Mouse (Mus musculus) bone marrow macrophage, adult 2 months (primary cell): ENCODE measurements around the gene Pbx3. TPM values are rescaled to one million over a fixed set of nuclear protein-coding genes. Genes with fewer than 3 reads are reported as not detected.

Experiments
- H3K27ac ChIP-seq: 2 replicates; pipeline ENCODE4 v1.5.1; 2012; ENCODE audit warnings: low read depth, low read length; ENCODE audit not compliant: insufficient read depth
- H3K4me1 ChIP-seq: 2 replicates; pipeline ENCODE4 v1.6.1; 2012; ENCODE audit warnings: low read length; ENCODE audit not compliant: control insufficient read depth, insufficient read depth
- H3K4me3 ChIP-seq: 2 replicates; pipeline ENCODE4 v1.5.1; 2012; ENCODE audit warnings: mild to moderate bottlenecking, low read length, moderate library complexity; ENCODE audit not compliant: insufficient read depth
- CTCF ChIP-seq: IDR thresholded peaks from 2 replicates; pipeline ENCODE4 v1.5.1; 2012; ENCODE audit warnings: low read depth, mild to moderate bottlenecking, low read length, moderate library complexity
- POLR2A ChIP-seq: IDR thresholded peaks from 2 replicates; pipeline ENCODE4 v1.6.1; 2012; ENCODE audit warnings: mild to moderate bottlenecking, low read depth, low read length, borderline replicate concordance
- polyA plus RNA-seq: library from polyadenylated mRNA; stranded (reverse); fragments of >200 nt; gene quantifications from 2 replicates; pipeline ENCODE4 v1.2.4, GENCODE M21; 2012; ENCODE audit not compliant: missing spikeins, insufficient read depth, insufficient read length

The Pbx3 gene
- polyA plus RNA-seq, 1 experiment, result 13.4 TPM

- no peak for TF ChIP-seq CTCF
- no peak for TF ChIP-seq POLR2A
- Histone ChIP-seq H3K27ac (no peak overlapping the region), H3K4me1 (no peaks in the 10 kb centered on the region), H3K4me3 (no peak overlapping the region)
These were observed 240.2 kb downstream of the Pbx3 start for GRCm38 (mm10) chr2:34132751-34133150.

- Histone ChIP-seq H3K4me3 (no peak overlapping the region), H3K27ac (no peak overlapping the region), H3K4me1 (no peaks in the 10 kb centered on the region)
- no peak for TF ChIP-seq CTCF
These were observed 243.2 kb downstream of the Pbx3 start for GRCm38 (mm10) chr2:34129674-34130267.

- H3K27ac ChIP-seq, result no peak overlapping the region
- TF ChIP-seq POLR2A (no peak), CTCF (no peak)
These were observed 245.1 kb downstream of the Pbx3 start for GRCm38 (mm10) chr2:34127871-34128270.

GRCm38 (mm10) chr2:34123896-34124295 is 249.0 kb downstream of the Pbx3 start:
- no peak overlapping the region for H3K27ac ChIP-seq
- no peak overlapping the region for H3K4me3 ChIP-seq
- TF ChIP-seq POLR2A (no peak), CTCF (no peak)
- no peaks in the 10 kb centered on the region for H3K4me1 ChIP-seq

More at GRCm38 (mm10) chr2:34127871-34128270, 245.1 kb downstream of the Pbx3 start:
- Histone ChIP-seq H3K4me1 (no peaks in the 10 kb centered on the region), H3K4me3 (no peak overlapping the region)

Other genes starting within 250 kb of the Pbx3 start
- gene Mapkap1, start 33.6 kb upstream of the Pbx3 start, polyA plus RNA-seq, result 33.4 and 40.0 TPM in 2 replicates